Mouse (Mus musculus): ENCODE measurements around the gene 1700037H04Rik.

1700037H04Rik gene

DNA sequence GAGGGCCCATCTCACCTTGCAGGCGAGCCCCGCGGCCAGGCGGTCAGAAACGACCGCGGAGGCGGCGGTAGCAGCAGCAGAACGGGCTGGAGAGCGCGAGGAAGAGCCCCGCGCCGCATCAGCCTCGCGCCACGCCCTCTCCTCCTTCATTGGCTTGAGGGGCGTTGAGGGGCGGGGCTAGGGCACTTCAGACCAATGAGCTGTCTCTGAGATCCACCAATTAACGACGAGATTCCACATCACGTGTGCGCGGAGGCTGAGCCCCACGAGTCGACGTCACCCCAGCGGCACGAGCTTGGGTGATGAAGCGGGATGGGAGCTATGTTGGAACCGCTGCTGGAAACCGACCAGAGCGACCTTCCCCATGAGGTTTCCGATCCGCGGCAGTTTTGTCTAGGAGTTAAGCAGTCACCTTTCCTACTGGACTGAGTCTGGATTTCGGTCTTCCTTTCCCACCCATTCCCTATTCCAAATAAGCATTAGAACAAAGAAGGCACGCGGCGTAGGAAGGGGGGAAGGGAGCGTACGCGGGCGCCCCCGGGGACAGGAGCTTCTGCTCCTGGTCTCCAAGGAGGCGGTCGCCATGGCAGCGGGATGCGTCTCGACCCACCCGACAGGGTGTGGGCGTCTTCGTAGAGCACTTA lies at the start of gene 1700037H04Rik:
Gene 1700037H04Rik (minus strand): TSS at position 144 of the 644 bp plus-strand sequence.
- peak; percentile 99 for DNase-seq (ENCODE audit: low read depth, low spot score)

DNA sequence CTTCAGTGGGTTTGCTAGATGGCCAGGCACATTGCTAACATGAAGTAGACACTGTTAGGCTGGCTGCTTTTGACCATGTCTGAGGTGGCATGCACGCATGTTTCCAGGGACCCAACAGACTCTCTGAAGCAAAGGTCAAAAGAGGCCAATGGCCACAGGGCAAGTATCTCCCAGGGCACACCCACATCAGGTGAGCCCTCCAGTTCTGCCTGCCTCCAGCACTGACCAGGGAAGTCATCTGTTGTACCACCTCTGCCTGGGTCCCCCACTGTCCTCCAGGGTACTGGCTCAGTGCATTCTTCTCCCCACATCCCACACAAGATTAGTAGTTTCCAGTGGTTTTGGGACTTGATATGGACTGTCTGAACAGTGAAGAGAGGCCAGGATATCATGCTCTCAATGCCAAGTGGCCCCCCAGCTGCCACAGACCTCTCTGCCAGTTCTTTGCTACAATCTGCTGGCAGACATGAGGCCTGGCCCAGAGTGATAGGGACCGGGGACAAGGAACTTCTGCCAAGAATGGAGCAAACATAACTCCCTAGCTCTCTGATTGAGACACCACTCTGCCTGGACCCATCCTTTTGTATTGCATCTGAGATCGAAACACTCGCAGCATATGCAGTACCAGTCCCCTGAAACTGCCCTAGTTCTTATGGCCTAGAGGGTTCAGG lies 49.4 kb upstream of the 1700037H04Rik start:
- no peak for DNase-seq (ENCODE audit: low read depth, low spot score)

DNA sequence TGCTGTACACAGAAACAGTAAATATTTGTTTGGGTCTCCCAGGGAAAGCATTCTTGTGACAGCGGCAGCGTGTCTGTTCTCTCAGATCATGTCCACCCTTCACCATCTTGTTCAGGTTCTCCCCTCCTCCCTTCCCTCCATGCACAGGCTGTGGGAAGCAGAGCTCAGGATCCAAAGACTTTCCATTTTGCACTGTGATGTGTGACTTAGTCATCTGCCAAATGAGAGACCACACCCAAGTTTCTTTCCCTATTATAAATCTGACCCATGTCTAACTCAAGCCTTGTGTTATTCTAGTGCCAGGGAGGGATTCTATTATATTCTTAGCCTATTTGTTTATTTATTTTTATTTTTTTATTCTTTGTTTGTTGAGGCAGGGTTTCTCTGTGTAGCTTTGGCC lies 48.5 kb upstream of the 1700037H04Rik start:
- DNase-seq (ENCODE audit: low read depth, low spot score), result no peak

DNA sequence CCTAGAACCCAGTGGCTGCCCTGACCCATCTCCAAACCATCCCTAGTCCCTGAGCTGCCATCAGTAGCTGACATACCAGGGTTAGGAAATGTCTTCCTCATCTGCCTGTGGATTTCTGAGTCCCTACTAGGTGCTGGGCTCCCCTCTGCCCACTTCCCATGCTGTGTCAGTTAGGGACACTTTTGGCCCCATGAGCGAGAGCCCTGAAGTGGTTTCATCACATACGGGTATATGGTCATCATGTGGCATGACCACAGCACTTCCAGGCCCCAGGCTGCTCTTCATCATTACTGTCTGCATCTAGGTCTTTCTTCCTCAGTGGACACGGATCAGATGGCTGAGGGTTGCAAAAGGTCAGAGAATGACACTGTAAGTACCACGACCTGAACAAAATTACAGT lies 46.9 kb upstream of the 1700037H04Rik start, which contains the start of gene Ap5s1:
Gene Ap5s1 (plus strand): TSS at position 301 of the 400 bp plus-strand sequence.
- no peak for DNase-seq (ENCODE audit: low read depth, low spot score)

DNA sequence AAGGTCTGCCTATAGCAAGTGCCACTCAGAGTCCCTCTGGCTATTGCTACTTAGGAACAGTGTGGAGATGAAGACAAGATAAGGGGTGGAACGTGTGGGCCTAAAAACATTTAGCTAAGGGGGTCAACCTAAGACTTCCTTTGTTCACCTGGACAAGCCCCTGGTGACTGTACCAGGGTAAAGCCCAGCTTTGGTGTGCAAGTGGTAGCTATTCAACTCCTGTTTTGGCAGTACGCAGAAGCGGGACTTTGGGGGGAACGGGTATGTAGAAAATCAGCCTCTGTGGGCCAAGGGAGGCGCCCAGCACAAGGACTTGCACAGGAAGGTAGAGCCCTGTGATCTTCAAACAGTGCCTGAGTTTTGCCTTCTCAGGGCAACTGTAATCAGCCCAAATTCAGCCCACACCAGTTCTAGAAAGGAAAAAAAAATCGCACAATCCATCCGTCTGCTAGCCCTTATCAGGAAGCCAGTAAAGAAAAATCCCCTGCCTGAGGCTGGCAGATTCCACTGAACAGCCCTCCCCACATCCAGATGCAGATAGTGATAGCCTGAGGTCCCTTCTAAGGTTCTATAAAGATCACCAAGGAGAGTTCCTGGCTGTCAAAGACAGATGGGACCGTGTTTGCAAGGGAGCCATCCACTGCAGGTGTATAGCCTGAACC lies 45.8 kb upstream of the 1700037H04Rik start:
- no peak for DNase-seq (ENCODE audit: low read depth, low spot score)

DNA sequence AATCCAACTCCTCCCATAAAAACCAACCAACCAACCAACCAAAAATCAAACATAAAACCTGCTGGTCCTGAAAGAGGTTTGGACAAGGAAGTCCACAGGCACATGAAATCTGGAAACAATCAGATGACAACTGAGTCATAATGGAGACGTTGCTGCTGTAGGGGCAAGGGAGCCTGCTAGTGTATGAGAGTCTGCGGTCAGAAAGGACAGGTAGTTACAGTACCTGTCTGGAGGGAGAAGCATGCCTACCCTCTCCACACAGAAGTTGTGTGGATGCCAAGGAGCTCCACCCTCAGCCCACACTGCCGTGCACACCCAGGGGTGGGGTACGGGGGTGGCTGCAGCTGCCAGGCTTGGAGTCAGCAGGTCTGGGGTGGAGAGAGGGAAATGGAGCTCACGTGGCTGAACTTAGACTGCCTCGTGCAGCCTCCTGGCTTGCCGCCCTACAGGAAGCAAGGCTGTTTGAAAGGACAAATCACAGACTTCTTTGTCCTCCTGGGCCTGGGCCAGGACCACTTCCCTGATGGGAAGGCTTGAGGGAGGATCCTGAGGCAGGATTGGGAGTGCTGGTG lies 44.6 kb upstream of the 1700037H04Rik start:
- no peak for DNase-seq (ENCODE audit: low read depth, low spot score)

DNA sequence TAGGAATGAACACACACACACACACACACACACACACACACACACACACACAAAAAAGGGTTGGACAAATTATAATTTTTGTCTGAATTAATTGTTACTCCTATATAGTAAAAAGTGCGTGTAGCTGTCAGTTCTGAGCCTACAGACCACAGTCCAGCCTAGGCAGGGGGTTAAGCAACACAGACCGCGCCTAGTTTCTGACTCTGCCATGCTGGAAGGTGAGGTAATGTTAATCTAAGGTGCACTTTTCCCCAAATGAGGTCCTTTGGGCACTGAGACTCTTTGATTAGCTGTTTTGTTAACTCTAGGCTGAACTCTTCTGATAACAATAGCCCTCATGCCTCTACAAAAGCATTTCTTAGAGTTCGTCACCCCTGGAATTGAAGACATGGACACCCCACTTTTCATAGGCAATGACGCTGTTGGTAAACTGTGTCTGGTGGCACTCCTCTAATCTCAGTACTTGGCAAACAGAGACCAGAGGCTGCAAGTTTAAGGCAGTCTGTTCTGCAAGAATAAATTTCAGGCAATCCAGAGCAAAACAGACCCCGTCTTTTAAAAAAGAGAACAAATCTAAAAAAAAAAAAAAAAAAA lies 44.0 kb upstream of the 1700037H04Rik start:
- no peak for DNase-seq (ENCODE audit: low read depth, low spot score)

DNA sequence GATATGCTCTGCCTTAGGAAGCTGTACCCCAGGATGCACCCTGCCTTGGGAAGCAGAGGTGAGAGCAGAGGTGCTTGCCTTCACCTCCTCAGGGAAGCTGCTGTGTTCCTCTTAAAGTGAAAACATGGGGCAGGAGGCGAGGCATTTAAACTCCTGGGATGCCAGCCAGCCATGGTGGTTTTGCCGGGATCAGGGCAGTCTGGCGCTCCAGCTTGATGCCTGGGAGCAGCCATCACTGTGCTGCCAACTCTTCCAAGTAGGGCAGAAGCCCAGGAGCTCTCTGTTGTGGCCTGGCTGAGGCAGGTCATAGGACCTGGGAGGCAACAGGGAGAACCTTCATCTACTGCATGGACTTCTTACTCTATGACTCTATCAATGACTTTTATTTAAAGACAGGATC lies 41.4 kb upstream of the 1700037H04Rik start:
- DNase-seq (ENCODE audit: low read depth, low spot score), result no peak

DNA sequence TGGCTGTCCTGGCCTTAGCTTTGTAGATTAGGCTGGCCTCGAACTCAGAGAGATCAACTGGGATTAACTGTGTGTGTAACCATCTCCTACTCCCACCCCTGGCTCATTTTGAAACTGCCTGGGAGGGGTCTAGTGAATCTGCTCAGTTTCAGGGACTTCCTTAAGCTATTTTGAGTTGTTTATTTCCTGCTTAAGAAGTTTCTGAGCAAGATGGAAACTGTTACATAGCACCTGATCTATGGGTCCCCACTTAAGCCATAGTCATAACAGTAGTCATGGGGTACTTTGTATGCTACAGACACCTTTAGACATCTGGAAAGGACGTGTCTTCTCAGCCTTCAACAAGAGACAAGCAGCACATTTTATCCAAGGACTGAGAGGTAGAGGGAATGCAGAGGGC lies 40.8 kb upstream of the 1700037H04Rik start:
- DNase-seq (ENCODE audit: low read depth, low spot score), result no peak

DNA sequence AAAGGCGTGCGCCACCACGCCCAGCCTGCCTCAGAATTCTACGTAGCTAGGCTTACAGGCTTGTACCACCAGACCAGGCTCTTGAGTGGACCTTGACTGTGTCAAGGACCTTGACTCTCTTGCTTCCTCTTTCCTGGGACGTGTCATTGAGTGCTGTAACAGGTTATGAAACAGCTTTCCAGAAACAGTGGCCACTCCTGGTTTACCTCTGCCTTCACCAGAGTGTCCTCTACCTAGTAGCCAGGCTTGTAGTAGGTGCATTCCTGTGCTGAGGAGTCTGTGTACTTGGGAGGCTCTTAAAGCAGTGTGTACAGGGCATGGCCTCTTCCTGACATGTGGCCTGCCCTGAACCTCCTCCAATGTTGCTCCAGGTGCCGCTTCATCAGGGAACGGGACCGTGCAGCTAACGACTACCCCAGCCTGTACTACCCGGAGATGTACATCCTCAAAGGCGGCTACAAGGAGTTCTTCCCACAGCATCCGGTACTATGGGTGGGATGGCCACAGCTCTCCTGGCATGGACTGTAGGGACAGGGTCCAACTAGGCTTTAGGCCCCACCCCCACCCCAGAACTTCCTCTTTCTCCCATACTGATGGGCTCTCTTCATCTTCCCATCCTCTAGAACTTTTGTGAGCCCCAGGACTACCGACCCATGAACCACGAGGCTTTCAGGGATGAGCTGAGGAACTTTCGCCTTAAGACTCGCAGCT lies 36.9 kb upstream of the 1700037H04Rik start:
- DNase-seq (ENCODE audit: low read depth, low spot score), result no peak

DNA sequence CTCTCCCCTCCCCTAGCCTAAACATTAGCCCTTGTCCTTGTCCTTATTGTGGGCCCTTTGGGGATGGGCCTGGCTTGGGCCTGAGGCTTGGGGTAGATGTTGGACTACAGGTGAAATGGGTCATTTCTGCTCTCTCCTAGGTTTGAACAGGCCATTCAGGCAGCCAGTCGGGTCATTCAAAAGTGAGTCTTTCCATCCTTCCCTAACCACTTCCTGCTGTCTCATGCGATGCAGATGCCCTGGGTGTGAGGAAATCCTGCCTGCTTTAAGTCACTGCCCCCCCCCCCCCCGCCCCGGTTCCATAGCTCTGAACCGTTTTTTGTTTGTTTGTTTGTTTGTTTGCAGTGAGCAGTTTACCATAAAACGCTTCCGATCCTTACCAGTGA lies 31.1 kb upstream of the 1700037H04Rik start:
- no peak for DNase-seq (ENCODE audit: low read depth, low spot score)

DNA sequence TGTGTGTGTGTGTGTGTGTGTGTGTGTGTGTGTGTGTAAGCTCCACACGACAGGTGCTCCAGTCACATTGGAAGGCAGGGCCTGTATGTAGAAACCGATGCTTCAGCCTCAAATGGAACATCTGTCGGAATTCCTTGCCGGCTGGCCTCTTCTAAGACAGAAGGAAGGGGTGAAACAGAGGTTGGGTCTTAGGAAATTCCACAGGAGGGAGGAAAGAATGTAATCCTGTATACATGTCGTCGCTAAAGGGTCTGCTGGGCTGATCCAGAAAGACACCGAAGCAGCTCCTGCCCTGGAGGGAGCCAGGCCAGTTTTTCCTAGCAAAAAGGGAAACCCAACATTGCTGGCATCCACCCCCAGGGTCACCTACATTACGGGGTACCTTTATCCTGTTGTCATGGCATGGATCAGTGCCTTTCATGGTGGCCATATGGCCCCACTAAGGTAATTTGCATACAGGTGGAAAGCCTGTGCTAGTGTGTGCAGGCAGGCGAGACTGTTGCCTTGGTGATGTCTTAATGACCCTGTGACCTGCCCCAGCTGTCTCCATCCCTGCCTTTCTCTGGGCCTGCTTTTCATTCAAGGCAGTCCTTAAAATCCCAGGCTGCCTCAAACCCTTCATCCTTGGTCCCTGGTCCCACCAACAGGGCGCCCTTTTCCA lies 30.6 kb upstream of the 1700037H04Rik start:
- DNase-seq (ENCODE audit: low read depth, low spot score), result no peak

DNA sequence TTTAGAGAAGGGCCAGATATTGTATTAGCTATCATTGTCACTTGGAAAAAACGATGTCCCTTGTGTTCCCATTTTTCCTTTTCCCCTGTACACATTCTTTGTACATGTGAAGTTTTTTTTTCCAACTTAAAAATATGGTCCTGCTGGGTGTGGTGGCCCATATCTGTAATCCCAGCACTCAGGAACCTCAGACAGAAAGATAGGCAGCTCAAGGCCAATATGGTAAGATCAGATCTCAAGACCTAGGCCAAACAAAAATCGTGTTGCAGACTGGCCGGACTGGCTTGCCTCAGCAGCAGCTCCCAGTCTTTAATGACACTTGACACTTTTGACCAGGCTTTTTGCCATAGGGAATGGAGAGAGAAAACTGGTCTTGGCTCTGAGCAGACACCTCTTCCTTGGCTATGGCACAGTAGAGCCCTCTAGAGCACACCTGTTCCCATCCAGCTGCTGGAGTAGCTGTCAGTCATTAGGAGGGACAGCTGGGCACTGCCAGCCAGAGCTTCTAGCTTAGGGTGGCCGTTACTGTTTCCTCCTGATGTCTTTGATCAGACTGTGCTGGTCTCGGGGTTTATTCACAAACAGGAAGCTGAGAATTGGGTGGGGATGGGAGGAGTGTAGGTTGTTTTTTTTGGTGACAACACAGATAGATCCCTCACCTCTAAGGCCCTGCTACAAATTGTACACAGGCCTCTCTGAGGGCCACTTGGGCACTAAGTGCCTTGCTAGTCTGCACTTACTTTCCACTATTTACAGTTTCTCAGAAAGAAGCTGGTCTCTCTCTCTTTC lies 29.8 kb upstream of the 1700037H04Rik start:
- DNase-seq (ENCODE audit: low read depth, low spot score), result no peak

DNA sequence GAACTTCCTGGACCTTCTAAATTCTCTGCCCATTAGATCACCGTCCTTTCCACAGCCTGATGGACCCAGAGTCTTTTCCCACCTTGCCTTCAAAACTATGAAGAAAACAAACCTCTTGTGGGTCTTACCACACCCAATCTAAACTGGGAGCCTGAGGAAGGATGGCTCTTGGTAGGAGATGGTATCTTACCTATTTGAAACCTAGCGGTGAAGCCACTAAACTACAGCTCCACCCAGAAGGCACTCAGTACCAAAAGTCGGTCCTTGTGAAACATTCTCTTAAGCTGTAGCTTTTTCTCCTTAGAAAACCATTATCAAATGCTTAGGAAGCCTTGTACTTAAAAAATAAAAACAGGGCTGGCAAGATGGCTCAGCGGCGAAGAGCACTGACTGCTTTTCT lies 28.4 kb upstream of the 1700037H04Rik start:
- DNase-seq (ENCODE audit: low read depth, low spot score), result no peak

DNA sequence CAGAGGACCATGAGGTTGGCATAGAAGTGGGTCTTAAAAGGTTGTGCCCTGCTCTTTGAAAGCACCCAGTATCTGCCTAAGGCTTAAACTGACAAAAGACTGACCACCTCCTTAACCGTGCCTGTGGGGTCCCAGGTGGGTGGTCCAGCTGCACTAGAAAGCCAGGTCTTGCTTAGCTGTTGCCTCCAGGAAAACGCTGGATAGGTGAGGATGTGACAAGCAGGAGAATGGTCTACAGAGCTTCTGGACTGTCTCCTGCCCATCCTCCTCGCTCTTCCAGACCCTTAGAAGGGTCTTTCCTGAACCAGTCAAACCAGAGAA lies 27.7 kb upstream of the 1700037H04Rik start:
- no peak for DNase-seq (ENCODE audit: low read depth, low spot score)

DNA sequence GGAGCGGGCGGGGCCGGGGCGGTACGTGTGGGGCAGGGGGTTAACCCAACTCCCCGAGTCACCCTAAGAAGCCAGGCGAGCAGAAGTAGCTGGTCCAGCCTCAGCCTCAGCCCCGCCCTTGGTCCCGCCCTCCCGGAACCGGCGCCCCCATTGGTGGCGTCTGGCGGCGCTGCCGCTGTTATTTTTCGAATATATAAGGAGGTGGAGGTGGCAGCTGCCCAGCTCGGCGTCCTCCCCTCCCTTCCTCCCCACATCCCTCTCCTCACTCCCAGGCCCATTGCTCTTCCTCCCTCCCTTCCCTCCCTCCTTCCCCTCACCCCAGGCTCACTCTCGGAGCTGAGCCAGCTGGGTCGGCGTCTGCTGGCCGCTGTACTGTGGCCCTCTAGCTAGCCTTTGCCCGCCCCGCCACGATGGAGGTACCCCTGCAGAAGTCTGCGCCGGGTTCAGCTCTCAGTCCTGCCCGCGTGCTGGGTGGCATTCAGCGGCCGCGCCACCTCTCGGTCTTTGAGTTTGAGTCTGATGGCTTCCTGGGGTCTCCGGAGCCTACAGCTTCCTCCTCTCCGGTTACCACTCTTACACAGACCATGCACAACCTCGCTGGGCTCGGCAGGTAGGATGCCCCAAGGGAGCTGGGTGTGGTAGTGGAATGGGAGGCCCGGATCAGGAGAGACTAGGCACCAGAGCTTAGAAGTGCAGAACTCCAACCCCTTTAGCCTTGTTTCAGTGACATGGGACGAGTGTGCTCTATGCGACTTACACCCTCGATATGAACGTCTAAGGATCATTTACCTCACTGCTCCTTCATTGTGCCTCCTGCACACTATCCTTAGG lies 27.1 kb upstream of the 1700037H04Rik start, which contains the start of the genes Cdc25b and Spef1:
Gene Cdc25b (plus strand): TSS at position 179 of the 831 bp plus-strand sequence.
Gene Spef1 (minus strand): TSS at position 512 of the 831 bp plus-strand sequence.
- DNase-seq (ENCODE audit: low read depth, low spot score), result peak; percentile 71

DNA sequence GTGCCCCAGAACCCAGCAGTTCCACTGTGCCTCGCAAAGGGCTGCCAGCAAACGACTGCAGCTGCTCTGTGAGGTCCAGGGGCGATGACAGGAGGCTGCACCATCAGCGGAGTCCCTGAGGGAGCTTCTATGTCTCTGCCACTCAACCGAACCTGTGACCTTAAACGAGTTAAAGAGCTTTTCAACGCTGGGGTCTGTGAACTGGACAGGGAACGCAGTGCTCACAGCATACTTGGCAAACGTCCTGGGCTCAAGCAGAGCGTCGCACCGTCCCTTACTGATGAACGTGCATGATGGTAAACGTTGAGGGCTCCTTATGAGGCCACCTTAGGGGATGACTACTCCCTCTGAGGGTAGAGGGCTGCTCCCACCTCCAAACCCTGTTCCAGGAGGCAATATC lies 26.5 kb upstream of the 1700037H04Rik start:
- no peak for DNase-seq (ENCODE audit: low read depth, low spot score)

DNA sequence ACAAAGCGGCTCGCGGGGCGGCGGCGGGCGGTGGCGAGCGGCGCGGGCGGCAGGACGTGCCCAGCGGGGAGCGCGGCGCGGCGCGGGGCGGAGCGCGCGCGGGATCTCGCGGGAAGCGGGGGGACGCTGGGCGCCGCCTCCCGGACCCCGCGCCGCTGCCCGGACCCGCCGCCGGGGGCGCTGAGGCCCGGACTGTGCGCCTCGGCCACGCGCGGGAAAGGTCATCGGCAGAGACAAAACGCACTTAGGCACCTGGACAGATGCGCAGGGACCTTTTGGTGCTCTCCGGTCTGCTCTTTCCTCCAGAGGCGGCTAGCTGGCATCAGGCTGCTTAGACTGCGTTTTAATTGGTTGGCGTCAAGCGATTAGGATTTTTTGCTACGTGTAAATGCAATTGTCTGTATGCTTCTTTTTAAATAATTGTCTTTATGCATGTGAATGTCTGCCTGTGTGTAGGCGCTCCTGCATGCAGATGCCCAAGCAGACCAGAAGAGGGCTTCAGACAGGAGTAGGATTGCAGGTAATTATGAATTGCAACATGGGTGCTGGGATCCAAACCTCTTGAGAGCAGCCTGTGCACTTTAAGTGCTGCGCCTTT lies 20.2 kb upstream of the 1700037H04Rik start, which contains the start of gene Cenpb:
Gene Cenpb (minus strand): TSS at position 78 of the 598 bp plus-strand sequence.
- peak; percentile 73 for DNase-seq (ENCODE audit: low read depth, low spot score)
